Mouse (Mus musculus) intestine, postnatal 0 days (tissue): ENCODE data around the gene Tmem270. TPM values are rescaled to one million over a fixed set of nuclear protein-coding genes. Genes with fewer than 3 reads are reported as not detected.

Source experiments
- ATAC-seq: fragments of 200-750 bp; cut with Nextera tagmentation; 2 replicates; pipeline ENCODE4 v1.8.0; 2017; ENCODE audit warnings: mild to moderate bottlenecking, moderate TSS enrichment, moderate library complexity
- H3K27ac ChIP-seq: fragments of 300-500 bp; sonication (generic); 2 replicates; pipeline ENCODE4 v1.5.1; 2014; ENCODE audit warnings: mild to moderate bottlenecking, low read depth, low read length, moderate library complexity
- H3K27me3 ChIP-seq: fragments of 300-500 bp; sonication (generic); replicated peaks from 2 replicates; pipeline ENCODE4 v1.6.1; 2014; ENCODE audit warnings: low read length, mixed read lengths; ENCODE audit not compliant: control insufficient read depth, insufficient read depth
- H3K36me3 ChIP-seq: fragments of 300-500 bp; sonication (generic); 2 replicates; pipeline ENCODE4 v1.6.1; 2014; ENCODE audit warnings: mild to moderate bottlenecking, moderate library complexity; ENCODE audit not compliant: control insufficient read depth, insufficient read depth
- H3K4me1 ChIP-seq: fragments of 300-500 bp; sonication (generic); replicated peaks from 2 replicates; pipeline ENCODE4 v1.6.1; 2014; ENCODE audit warnings: antibody characterized with exemption, low read length, mixed read lengths; ENCODE audit not compliant: control insufficient read depth, insufficient read depth
- H3K4me2 ChIP-seq: fragments of 300-500 bp; sonication (generic); replicated peaks from 2 replicates; pipeline ENCODE4 v1.6.1; 2014; ENCODE audit warnings: low read depth, mild to moderate bottlenecking, moderate library complexity
- H3K4me3 ChIP-seq: fragments of 300-500 bp; sonication (generic); 2 replicates; pipeline ENCODE4 v1.5.1; 2014; ENCODE audit warnings: low read depth, low read length
- H3K9ac ChIP-seq: fragments of 300-500 bp; sonication (generic); 2 replicates; pipeline ENCODE4 v1.6.1; 2014; ENCODE audit warnings: mild to moderate bottlenecking, low read depth, low read length
- H3K9me3 ChIP-seq: fragments of 300-500 bp; sonication (generic); 2 replicates; pipeline ENCODE4 v1.6.1; 2016; ENCODE audit warnings: mixed run types; ENCODE audit not compliant: control insufficient read depth
- CTCF ChIP-seq: sonication (generic); IDR thresholded peaks from 2 replicates; pipeline ENCODE4 v1.5.1; 2016; ENCODE audit warnings: low read depth, mild to moderate bottlenecking, control low read depth, antibody characterized with exemption, moderate library complexity
- WGBS: fragments of 180-500 bp; shearing (Covaris S2); extraction: QIAGEN DNeasy Blood & Tissue Kit; methylation state at CpG from one replicate; pipeline ENCODE4 v1.1.7; 2014; 5-methylcytosine and 5-hydroxymethylcytosine counted together
- polyA plus RNA-seq: library from polyadenylated mRNA; unstranded; fragments of >200 nt; fragmentation: Nextera tagmentation; extraction: Ambion mirVana; gene quantifications from 2 replicates; pipeline ENCODE4 v1.2.1, GENCODE M21; 2015

Gene Tmem270
- polyA plus RNA-seq, 1 experiment from 2014 or later = not detected

DNA sequence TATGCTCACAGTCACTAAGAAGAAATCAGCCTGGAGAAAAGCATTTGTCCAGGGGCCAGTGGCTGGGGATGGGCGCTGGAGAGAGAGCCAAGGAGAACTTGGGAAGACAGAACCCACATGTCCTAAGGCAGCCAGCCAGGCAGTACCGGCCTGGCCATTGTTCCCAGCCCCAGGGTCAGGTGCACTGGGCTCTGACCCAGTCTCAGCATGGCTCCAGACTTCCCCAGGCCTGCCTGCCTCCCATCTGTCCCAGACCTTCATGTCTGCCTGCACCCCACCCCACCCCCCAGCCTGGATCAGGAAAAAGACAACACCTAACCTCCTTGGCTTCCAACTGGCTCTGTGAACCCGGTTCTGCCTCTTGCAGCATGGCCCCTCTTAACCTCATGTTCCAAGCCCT lies 23.5 kb downstream of the Tmem270 start:
- whole genome bisulfite sequencing = 52% methylated on average over 3 of the region's 3 CpGs
- Histone ChIP-seq H3K4me1 (no peaks in the 10 kb centered on the region), H3K27ac (no peak overlapping the region), H3K36me3 (no peaks in the 10 kb centered on the region), H3K27me3 (no peaks in the 10 kb centered on the region), H3K4me3 (no peak overlapping the region), H3K9me3 (no peaks in the 10 kb centered on the region), H3K4me2 (no peak overlapping the region), H3K9ac (no peak overlapping the region)
- no peak for TF ChIP-seq CTCF
- no peak for ATAC-seq

DNA sequence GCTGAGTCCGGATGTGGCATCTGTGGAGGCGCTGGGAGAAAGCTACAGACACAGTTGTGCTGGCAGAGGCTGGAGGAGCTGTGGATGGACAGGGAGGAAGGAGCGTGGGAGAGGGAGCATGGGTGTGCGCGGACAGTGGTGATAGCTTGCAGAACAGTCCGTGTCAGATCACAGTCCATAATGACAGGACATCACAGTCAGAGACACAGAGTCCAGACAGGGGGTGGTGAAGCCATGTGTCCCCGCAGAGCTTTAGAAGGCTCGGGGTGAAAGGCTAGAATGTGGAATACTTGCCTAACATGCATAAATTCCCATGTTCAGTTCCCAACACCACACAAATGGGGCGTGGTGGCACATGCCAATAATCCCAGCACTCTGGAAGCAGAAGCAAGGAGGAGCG lies 29.7 kb downstream of the Tmem270 start:
- Histone ChIP-seq H3K4me3 (no peak overlapping the region), H3K9ac (no peak overlapping the region), H3K4me2 (no peak overlapping the region), H3K36me3 (no peaks in the 10 kb centered on the region), H3K4me1 (no peaks in the 10 kb centered on the region), H3K27ac (no peak overlapping the region), H3K27me3 (no peaks in the 10 kb centered on the region), H3K9me3 (no peaks in the 10 kb centered on the region)
- 72% methylated on average over 10 of the region's 10 CpGs for WGBS
- ATAC-seq = no peak
- no peak for TF ChIP-seq CTCF

DNA sequence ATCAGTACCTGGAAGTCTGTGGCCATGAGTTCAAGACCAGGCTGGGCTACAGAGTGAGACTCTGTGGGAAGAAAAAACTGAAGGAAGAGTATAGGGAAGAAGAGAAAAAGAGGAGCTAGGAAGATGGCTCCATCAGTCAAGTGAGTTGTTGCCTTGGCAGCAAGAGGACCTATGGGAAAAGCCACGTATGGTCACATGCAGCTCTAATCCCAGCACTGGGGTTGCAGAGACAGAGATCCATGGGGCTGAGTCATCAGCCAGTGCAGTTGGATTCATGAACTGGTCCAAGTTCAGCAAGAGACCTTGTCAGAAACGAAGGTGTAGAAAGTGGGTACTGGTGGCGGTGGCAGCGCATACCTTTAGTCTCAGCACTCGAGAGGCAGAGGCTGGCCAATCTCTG lies 31.3 kb downstream of the Tmem270 start:
- no peaks in the 10 kb centered on the region for H3K9me3 ChIP-seq
- no peaks in the 10 kb centered on the region for H3K4me1 ChIP-seq
- no peak overlapping the region for H3K4me3 ChIP-seq
- no peak overlapping the region for H3K4me2 ChIP-seq
- H3K36me3 ChIP-seq = no peaks in the 10 kb centered on the region
- no peak for ATAC-seq
- TF ChIP-seq CTCF = no peak
- no peak overlapping the region for H3K9ac ChIP-seq
- no peak overlapping the region for H3K27ac ChIP-seq
- no peaks in the 10 kb centered on the region for H3K27me3 ChIP-seq
- 87% methylated on average over 5 of the region's 5 CpGs for WGBS

DNA sequence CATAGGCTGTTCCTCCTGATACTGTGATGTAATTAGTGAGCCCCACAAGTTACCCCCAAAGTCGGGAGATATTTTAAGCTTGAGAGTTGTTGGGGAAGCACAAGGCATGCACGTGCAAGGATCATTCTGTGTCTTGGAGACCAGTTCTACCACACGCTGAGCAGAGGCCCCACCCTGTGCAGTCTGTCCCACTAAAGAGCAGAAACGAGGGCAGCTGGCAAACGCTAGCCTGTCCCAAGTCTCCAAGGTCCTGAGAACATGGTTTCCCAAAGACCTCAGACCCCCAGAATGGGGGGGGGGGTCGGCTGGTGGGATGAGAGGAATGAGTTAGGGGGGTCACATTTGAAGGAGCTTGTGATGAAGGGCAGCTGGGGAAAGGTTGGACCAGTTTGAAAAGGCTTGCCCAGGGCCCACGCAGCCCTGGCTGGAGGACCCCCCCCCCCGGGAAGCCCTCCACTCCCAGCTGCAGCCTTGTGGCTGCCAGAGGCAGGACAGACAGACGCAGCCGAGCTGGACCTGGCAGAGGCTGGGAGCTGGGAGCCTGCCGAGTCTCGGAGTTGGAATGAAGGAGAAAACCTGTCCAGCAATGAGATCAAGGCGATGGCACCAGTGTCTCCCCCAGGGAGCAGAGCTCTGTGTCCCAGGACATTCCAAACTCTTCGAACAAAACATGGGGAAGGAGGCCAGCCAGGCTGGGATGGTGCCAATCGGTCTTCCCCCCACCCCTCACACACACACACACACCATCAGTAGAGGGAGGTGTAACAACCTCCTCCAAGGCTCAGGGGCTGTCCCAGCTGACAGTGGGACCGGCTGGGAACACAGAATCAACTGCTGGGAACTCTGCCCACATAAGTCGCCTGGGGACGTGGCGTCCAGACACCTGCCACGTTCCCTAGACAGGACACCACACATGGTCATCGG lies 32.3 kb downstream of the Tmem270 start:
- no peaks in the 10 kb centered on the region for H3K27me3 ChIP-seq
- ATAC-seq = no peak
- no peak overlapping the region for H3K9ac ChIP-seq
- no peaks in the 10 kb centered on the region for H3K9me3 ChIP-seq
- no peaks in the 10 kb centered on the region for H3K4me1 ChIP-seq
- TF ChIP-seq CTCF = peak; percentile 4; the same call in 1 of the 2 replicates
- WGBS = 58% methylated on average over 21 of the region's 21 CpGs
- H3K4me3 ChIP-seq = no peak overlapping the region
- H3K27ac ChIP-seq = no peak overlapping the region
- H3K4me2 ChIP-seq = no peak overlapping the region
- no peaks in the 10 kb centered on the region for H3K36me3 ChIP-seq

DNA sequence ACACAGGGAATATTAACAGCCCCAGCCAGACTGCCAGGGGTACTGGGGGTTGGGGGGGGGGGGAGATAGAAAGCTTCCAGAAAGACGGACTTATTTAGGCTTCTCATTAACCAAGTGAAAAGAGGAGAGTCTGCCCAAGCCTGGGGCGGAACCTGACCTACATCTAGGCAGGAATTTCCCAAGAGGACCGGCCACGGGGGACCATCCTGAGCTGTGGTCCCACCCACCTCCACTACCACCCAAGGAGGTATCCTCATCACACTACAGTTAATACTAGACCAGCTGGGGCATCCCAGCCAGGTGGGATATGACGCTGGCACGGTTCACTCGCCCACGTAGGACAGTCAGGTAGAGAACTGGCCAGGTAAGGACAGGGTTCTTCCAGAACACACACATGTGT lies 33.5 kb downstream of the Tmem270 start:
- Histone ChIP-seq H3K4me1 (no peaks in the 10 kb centered on the region), H3K9me3 (no peaks in the 10 kb centered on the region), H3K4me2 (no peak overlapping the region), H3K27me3 (no peaks in the 10 kb centered on the region), H3K9ac (no peak overlapping the region), H3K4me3 (no peak overlapping the region), H3K36me3 (no peaks in the 10 kb centered on the region), H3K27ac (no peak overlapping the region)
- ATAC-seq = no peak
- 79% methylated on average over 8 of the region's 8 CpGs for whole genome bisulfite sequencing
- TF ChIP-seq CTCF = no peak

DNA sequence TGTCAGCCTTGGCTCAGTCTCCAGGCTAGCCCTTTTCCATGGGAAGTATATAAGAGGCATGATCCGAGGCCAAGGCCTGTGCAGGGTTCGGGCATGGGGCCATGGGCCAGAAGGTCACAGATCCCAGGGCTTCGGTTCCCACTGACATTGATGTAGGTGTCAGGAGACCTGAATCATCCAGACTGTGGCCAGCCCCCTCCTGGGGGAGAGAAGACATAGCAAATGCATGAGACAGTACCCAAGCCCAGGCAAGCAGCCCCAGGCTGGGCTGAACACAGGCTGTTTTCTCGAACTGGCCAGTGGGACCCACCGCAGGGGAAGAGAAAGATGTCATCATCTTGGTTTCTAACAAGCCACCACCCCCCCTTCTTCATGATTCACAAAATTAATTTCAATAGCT lies 33.9 kb downstream of the Tmem270 start:
- WGBS = 59% methylated on average over 5 of the region's 5 CpGs
- Histone ChIP-seq H3K27ac (no peak overlapping the region), H3K4me3 (no peak overlapping the region), H3K36me3 (no peaks in the 10 kb centered on the region), H3K9me3 (no peaks in the 10 kb centered on the region), H3K9ac (no peak overlapping the region), H3K4me1 (no peaks in the 10 kb centered on the region), H3K27me3 (no peaks in the 10 kb centered on the region), H3K4me2 (no peak overlapping the region)
- no peak for ATAC-seq
- no peak for TF ChIP-seq CTCF
